Mouse (Mus musculus): Measurements from ENCODE around the gene Dgkz. TPM values are rescaled to one million over a fixed set of nuclear protein-coding genes. Genes with fewer than 3 reads are reported as not detected.

Dgkz gene
- total and polyA plus RNA-seq, 2 experiments from 2014 or later = 36.6 to 144 TPM

GRCm38 (mm10) chr2:91931328-91932159 is 44.1 kb downstream of the Dgkz start:
- Histone ChIP-seq H3K36me3 (ENCODE audit: insufficient read depth, low read length) (peaks cover 13% of the 10 kb centered on the region), H3K4me2 (ENCODE audit: low read depth, low read length, poor library complexity, severe bottlenecking) (peak overlapping the region; percentile 55)

GRCm38 (mm10) chr2:91930761-91931291 is 44.8 kb downstream of the Dgkz start:
- ATAC-seq (ENCODE audit: low FRiP score) = no peak
- TF ChIP-seq CTCF (IDR thresholded peaks at IDR 0.05) = no peak
- WGBS = 7% methylated on average over 23 of the region's 23 CpGs
- H3K27ac ChIP-seq (ENCODE audit: low read depth, low read length) = no peak overlapping the region
- H3K4me1 ChIP-seq (ENCODE audit: insufficient read depth, low read length) = no peaks in the 10 kb centered on the region; the same call in 1 of the 2 replicates
- peak overlapping the region; percentile 34 for H3K4me3 ChIP-seq (ENCODE audit: low read depth, low read length)
- peaks cover 6% of the 10 kb centered on the region for H3K36me3 ChIP-seq (ENCODE audit: insufficient read depth, low read length)
- H3K9ac ChIP-seq (replicated peaks; ENCODE audit: low read length, poor library complexity, severe bottlenecking) = peak overlapping the region; percentile 46
- DNase-seq (ENCODE audit: low spot score) = no peak
- 0 out of 2 replicates have a peak, but pooled peaks cover 3% of the 10 kb centered on the region for H3K27me3 ChIP-seq (ENCODE audit: insufficient read depth, low read length)
- H3K9me3 ChIP-seq (ENCODE audit: low read length) = no peaks in the 10 kb centered on the region
- H3K4me2 ChIP-seq (ENCODE audit: low read depth, low read length, poor library complexity, severe bottlenecking) = peak overlapping the region; percentile 55

More at GRCm38 (mm10) chr2:91931328-91932159, 44.1 kb downstream of the Dgkz start:
- ATAC-seq (ENCODE audit: low FRiP score) = peak; percentile 70
- 0 out of 2 replicates have a peak, but pooled peaks cover 3% of the 10 kb centered on the region for H3K27me3 ChIP-seq (ENCODE audit: insufficient read depth, low read length)
- H3K27ac ChIP-seq (ENCODE audit: low read depth, low read length) = peak overlapping the region; percentile 32; the same call in 1 of the 2 replicates
- H3K9me3 ChIP-seq (ENCODE audit: low read length) = no peaks in the 10 kb centered on the region
- peak overlapping the region; percentile 34 for H3K4me3 ChIP-seq (ENCODE audit: low read depth, low read length)
- no peak for TF ChIP-seq CTCF (IDR thresholded peaks at IDR 0.05)
- peak overlapping the region; percentile 46 for H3K9ac ChIP-seq (replicated peaks; ENCODE audit: low read length, poor library complexity, severe bottlenecking)
- H3K4me1 ChIP-seq (ENCODE audit: insufficient read depth, low read length) = no peaks in the 10 kb centered on the region; the same call in 1 of the 2 replicates
- DNase-seq (ENCODE audit: low spot score) = peak; percentile 57
- 4% methylated on average over 43 of the region's 50 CpGs for WGBS

- H3K4me2 ChIP-seq (ENCODE audit: low read depth, low read length, poor library complexity, severe bottlenecking) = peak overlapping the region; percentile 55
- no peak overlapping the region for H3K27ac ChIP-seq (ENCODE audit: low read depth, low read length)
- no peaks in the 10 kb centered on the region; the same call in 1 of the 2 replicates for H3K4me1 ChIP-seq (ENCODE audit: insufficient read depth, low read length)
- peaks cover 8% of the 10 kb centered on the region; the same call in 1 of the 2 replicates for H3K27me3 ChIP-seq (ENCODE audit: insufficient read depth, low read length)
- H3K4me3 ChIP-seq (ENCODE audit: low read depth, low read length) = 0 out of 2 replicates have a peak overlapping the region, but pooled peaks have one; percentile 34
- DNase-seq (ENCODE audit: low spot score) = peak; percentile 89
- whole genome bisulfite sequencing = 9% methylated on average over 12 of the region's 12 CpGs
- ATAC-seq (ENCODE audit: low FRiP score) = no peak
- no peaks in the 10 kb centered on the region for H3K9me3 ChIP-seq (ENCODE audit: low read length)
- TF ChIP-seq CTCF (IDR thresholded peaks at IDR 0.05) = peak; percentile 83
- H3K36me3 ChIP-seq (ENCODE audit: insufficient read depth, low read length) = no peaks in the 10 kb centered on the region; the same call in none of the 2 replicates
- no peak overlapping the region for H3K9ac ChIP-seq (replicated peaks; ENCODE audit: low read length, poor library complexity, severe bottlenecking)
Observed at GRCm38 (mm10) chr2:91929936-91930335, 45.7 kb downstream of the Dgkz start.

GRCm38 (mm10) chr2:91929455-91929854 is 46.2 kb downstream of the Dgkz start:
- no peak for TF ChIP-seq CTCF (IDR thresholded peaks at IDR 0.05)
- ATAC-seq (ENCODE audit: low FRiP score) (no peak), DNase-seq (ENCODE audit: low spot score) (no peak)
- H3K27ac ChIP-seq (ENCODE audit: low read depth, low read length) = no peak overlapping the region
- no peak overlapping the region for H3K4me3 ChIP-seq (ENCODE audit: low read depth, low read length)
- no peak overlapping the region for H3K9ac ChIP-seq (replicated peaks; ENCODE audit: low read length, poor library complexity, severe bottlenecking)
- no peaks in the 10 kb centered on the region; the same call in 1 of the 2 replicates for H3K4me1 ChIP-seq (ENCODE audit: insufficient read depth, low read length)
- no peaks in the 10 kb centered on the region for H3K9me3 ChIP-seq (ENCODE audit: low read length)
- WGBS = 53% methylated on average over 3 of the region's 3 CpGs
- no peaks in the 10 kb centered on the region; the same call in 1 of the 2 replicates for H3K36me3 ChIP-seq (ENCODE audit: insufficient read depth, low read length)
- peaks cover 11% of the 10 kb centered on the region; the same call in 1 of the 2 replicates for H3K27me3 ChIP-seq (ENCODE audit: insufficient read depth, low read length)
- no peak overlapping the region for H3K4me2 ChIP-seq (ENCODE audit: low read depth, low read length, poor library complexity, severe bottlenecking)

GRCm38 (mm10) chr2:91928534-91929350 is 46.9 kb downstream of the Dgkz start:
- ATAC-seq (ENCODE audit: low FRiP score) = no peak
- peaks cover 10% of the 10 kb centered on the region; the same call in 1 of the 2 replicates for H3K27me3 ChIP-seq (ENCODE audit: insufficient read depth, low read length)
- WGBS = 85% methylated on average over 23 of the region's 23 CpGs

More at GRCm38 (mm10) chr2:91928534-91929350, 46.9 kb downstream of the Dgkz start:
- Histone ChIP-seq H3K4me3 (ENCODE audit: low read depth, low read length) (no peak overlapping the region), H3K9ac (replicated peaks; ENCODE audit: low read length, poor library complexity, severe bottlenecking) (no peak overlapping the region), H3K36me3 (ENCODE audit: insufficient read depth, low read length) (no peaks in the 10 kb centered on the region; the same call in 1 of the 2 replicates), H3K4me1 (ENCODE audit: insufficient read depth, low read length) (peaks cover 3% of the 10 kb centered on the region; the same call in 1 of the 2 replicates), H3K9me3 (ENCODE audit: low read length) (no peaks in the 10 kb centered on the region), H3K27ac (ENCODE audit: low read depth, low read length) (no peak overlapping the region), H3K4me2 (ENCODE audit: low read depth, low read length, poor library complexity, severe bottlenecking) (no peak overlapping the region)
- no peak for DNase-seq (ENCODE audit: low spot score)
- no peak for TF ChIP-seq CTCF (IDR thresholded peaks at IDR 0.05)

Data from midbrain, postnatal 0 days (tissue).